Mouse (Mus musculus): ENCODE measurements around the gene Fut11. TPM values are rescaled to one million over a fixed set of nuclear protein-coding genes. Genes with fewer than 3 reads are reported as not detected.
"Not testable (repeated sequence)": the region's sequence is repeated elsewhere in the genome, so short reads cannot be mapped to it uniquely, and the experiment has no call there.

Fut11 gene
- polyA plus RNA-seq, 1 experiment from 2014 or later: 5.4 TPM

DNA sequence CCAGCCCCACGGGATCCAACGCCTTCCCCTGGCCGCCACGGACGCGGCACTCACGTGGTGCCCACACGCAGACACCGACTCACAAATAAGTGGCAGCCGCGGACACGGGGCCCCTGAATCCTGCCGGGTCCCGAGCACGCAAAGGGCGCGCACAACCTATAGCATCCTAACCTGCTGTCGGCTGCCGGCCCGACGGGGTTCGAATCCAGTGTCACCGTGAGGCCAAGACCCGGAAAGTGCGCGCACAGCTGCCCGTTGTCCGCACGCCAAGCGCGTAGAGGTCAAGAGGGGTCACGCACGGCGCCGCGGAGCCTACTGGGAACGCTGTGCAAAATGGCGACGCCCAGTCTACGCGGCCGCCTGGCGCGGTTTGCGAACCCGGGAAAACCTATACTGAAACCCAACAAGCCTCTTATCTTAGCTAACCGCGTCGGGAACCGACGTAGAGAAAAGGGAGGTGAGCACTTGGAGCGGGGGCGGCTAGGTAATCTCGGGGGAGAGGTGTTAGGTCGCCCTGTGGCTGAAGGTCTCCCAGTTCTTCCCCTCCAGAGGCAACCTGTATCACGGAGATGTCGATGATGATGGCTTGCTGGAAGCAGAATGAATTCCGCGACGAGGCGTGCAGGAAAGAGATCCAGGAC is 8.1 kb downstream of the Fut11 start, which contains the start of gene Chchd1:
Gene Chchd1, plus strand, starts transcription at position 266 of the 641 bp plus-strand sequence.
- peak; percentile 81 for ATAC-seq (ENCODE audit: low read depth)
- Histone ChIP-seq H3K27ac (ENCODE audit: low read length) (peak within 1 kb of the TSS; percentile 95), H3K4me1 (ENCODE audit: control insufficient read depth, low read depth, low read length) (peaks cover 32% of the 10 kb centered on the region), H3K27me3 (ENCODE audit: control insufficient read depth, insufficient read depth, low read depth, low read length) (no peaks in the 10 kb centered on the region), H3K4me3 (ENCODE audit: low read depth, low read length) (peak within 1 kb of the TSS; percentile 94), H3K9me3 (replicated peaks; ENCODE audit: control insufficient read depth, low read length) (no peaks in the 10 kb centered on the region), H3K36me3 (ENCODE audit: control insufficient read depth, insufficient read depth) (no peaks in the 10 kb centered on the region), H3K9ac (ENCODE audit: low read depth, low read length) (peak within 1 kb of the TSS; percentile 89), H3K4me2 (ENCODE audit: low read depth, low read length) (peak within 1 kb of the TSS; percentile 78)
- WGBS (ENCODE audit: insufficient replicate concordance): under 1% methylated on average over 61 of the region's 61 CpGs

DNA sequence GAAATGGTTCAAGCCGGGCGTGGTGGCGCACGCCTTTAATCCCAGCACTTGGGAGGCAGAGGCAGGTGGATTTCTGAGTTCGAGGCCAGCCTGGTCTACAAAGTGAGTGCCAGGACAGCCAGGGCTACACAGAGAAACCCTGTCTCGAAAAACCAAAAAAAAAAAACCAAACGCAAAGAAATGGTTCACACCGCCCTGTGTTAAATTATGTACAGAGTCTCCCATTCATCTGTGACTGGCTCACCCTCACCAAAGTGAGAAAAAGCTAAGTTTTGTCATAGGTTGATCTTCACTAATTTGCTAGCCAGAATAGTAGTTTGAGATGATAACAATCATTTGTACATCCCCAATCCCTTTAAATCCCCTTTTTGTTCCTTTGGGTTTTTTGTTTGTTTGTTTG is 8.7 kb downstream of the Fut11 start:
- peak overlapping the region; percentile 94 for H3K4me3 ChIP-seq (ENCODE audit: low read depth, low read length)
- not testable (repeated sequence) for H3K9me3 ChIP-seq (replicated peaks; ENCODE audit: control insufficient read depth, low read length); ATAC-seq (ENCODE audit: low read depth); H3K36me3 ChIP-seq (ENCODE audit: control insufficient read depth, insufficient read depth); H3K27me3 ChIP-seq (ENCODE audit: control insufficient read depth, insufficient read depth, low read depth, low read length)
- H3K4me1 ChIP-seq (ENCODE audit: control insufficient read depth, low read depth, low read length): peaks cover 28% of the 10 kb centered on the region
- 9% methylated on average over 8 of the region's 8 CpGs for WGBS (ENCODE audit: insufficient replicate concordance)
- H3K27ac ChIP-seq (ENCODE audit: low read length): peak overlapping the region; percentile 95
- H3K9ac ChIP-seq (ENCODE audit: low read depth, low read length): peak overlapping the region; percentile 89
- peak overlapping the region; percentile 78 for H3K4me2 ChIP-seq (ENCODE audit: low read depth, low read length)

DNA sequence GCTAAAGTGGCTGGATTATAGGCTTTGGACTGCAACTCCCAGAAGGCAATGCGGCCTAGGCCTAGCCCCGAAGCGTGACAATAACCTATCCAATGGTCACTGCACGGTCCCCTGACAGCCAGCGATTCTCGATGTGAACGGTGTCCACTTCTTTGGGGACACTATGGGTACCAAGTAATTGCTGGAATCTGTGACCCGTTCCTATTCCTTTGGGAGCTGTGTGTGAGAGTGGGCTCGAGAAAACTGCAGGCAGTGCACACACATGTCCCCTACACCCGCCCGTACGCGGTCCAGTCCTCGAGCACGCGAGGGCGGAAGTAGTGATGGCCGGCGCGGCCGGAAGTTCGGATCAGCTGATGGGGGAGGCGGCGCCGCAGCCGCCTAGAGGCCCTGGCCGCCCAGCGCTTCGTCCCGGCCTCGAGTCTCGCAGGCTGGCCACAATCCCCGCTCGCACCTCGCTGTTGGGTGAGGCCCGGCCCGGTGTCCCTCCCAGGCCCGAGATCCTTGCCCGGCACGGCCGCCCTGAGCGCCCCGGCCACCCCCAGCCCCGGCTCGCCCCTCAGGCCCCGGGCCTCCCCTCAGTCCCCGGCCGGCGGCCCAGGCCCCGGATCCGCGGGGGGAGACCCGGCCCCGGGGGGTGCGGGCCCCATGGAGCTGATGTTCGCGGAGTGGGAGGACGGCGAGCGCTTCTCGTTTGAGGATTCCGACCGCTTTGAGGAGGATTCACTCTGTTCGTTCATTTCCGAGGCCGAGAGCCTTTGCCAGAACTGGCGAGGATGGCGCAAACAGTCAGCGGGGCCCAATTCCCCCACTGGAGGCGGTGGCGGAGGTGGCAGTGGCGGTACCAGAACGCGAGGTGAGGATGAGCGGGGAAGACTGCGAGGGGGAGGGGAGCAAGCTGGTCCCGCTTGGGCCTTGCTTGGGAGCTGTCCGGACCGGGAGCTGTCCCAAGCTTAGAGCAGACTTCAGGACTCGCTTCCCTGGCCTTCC is 12.7 kb downstream of the Fut11 start, which contains the start of gene Zswim8:
Gene Zswim8, plus strand, starts transcription at position 352 of the 990 bp plus-strand sequence.
- H3K4me1 ChIP-seq (ENCODE audit: control insufficient read depth, low read depth, low read length): peaks cover 21% of the 10 kb centered on the region
- peak within 1 kb of the TSS; percentile 87 for H3K4me3 ChIP-seq (ENCODE audit: low read depth, low read length)
- ATAC-seq (ENCODE audit: low read depth): peak; percentile 89
- peak within 1 kb of the TSS; percentile 83 for H3K27ac ChIP-seq (ENCODE audit: low read length)
- 1% methylated on average over 80 of the region's 80 CpGs for WGBS (ENCODE audit: insufficient replicate concordance)
- H3K27me3 ChIP-seq (ENCODE audit: control insufficient read depth, insufficient read depth, low read depth, low read length): no peaks in the 10 kb centered on the region
- no peaks in the 10 kb centered on the region; the same call in 1 of the 2 replicates for H3K36me3 ChIP-seq (ENCODE audit: control insufficient read depth, insufficient read depth)
- peak within 1 kb of the TSS; percentile 92 for H3K9ac ChIP-seq (ENCODE audit: low read depth, low read length)
- H3K4me2 ChIP-seq (ENCODE audit: low read depth, low read length): peak within 1 kb of the TSS; percentile 90
- no peaks in the 10 kb centered on the region for H3K9me3 ChIP-seq (replicated peaks; ENCODE audit: control insufficient read depth, low read length)

DNA sequence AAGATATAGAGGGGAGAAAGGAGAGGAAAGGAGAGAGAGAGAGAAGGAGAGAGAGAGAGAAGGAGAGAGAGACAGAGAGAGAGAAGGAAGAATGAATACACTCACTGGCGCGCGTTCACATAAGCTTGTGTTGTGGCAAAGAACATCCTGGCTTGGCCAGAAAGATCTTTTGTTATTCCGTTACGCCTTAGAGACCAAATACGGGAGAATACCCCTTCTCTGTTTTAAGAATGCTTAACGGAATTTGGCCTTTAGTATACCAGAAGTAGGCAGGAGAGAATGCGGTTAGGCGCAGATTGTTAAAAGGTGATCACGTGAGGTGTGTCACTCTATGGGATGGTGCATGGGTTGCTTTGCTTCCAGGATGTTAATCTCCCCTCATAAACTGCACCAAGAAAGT is 13.5 kb downstream of the Fut11 start:
- Histone ChIP-seq H3K4me2 (ENCODE audit: low read depth, low read length) (peak overlapping the region; percentile 90), H3K4me1 (ENCODE audit: control insufficient read depth, low read depth, low read length) (peaks cover 21% of the 10 kb centered on the region), H3K27ac (ENCODE audit: low read length) (no peak overlapping the region; the same call in 1 of the 2 replicates), H3K9me3 (replicated peaks; ENCODE audit: control insufficient read depth, low read length) (no peaks in the 10 kb centered on the region), H3K27me3 (ENCODE audit: control insufficient read depth, insufficient read depth, low read depth, low read length) (no peaks in the 10 kb centered on the region), H3K9ac (ENCODE audit: low read depth, low read length) (peak overlapping the region; percentile 92), H3K36me3 (ENCODE audit: control insufficient read depth, insufficient read depth) (peaks cover 4% of the 10 kb centered on the region), H3K4me3 (ENCODE audit: low read depth, low read length) (peak overlapping the region; percentile 87)
- ATAC-seq (ENCODE audit: low read depth): no peak
- WGBS (ENCODE audit: insufficient replicate concordance): 19% methylated on average over 10 of the region's 10 CpGs

DNA sequence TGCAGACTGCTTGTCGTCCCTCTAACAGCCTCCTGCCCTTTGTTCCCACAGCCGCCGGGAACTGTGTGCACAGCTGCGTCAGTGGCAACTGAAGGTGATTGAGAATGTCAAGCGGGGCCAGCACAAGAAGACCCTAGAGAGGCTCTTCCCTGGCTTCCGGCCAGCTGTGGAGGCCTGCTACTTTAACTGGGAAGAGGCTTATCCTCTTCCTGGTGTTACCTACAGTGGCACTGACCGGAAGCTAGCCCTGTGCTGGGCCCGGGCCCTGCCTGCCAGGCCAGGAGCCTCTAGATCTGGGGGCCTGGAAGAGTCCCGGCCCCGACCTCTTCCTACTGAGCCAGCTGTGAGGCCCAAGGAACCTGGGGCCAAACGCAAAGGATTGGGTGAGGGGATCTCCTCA is 19.1 kb downstream of the Fut11 start:
- no peaks in the 10 kb centered on the region for H3K9me3 ChIP-seq (replicated peaks; ENCODE audit: control insufficient read depth, low read length)
- H3K9ac ChIP-seq (ENCODE audit: low read depth, low read length): no peak overlapping the region
- H3K4me2 ChIP-seq (ENCODE audit: low read depth, low read length): no peak overlapping the region
- peaks cover 7% of the 10 kb centered on the region for H3K4me1 ChIP-seq (ENCODE audit: control insufficient read depth, low read depth, low read length)
- H3K36me3 ChIP-seq (ENCODE audit: control insufficient read depth, insufficient read depth): peaks cover 24% of the 10 kb centered on the region
- no peak overlapping the region for H3K27ac ChIP-seq (ENCODE audit: low read length)
- H3K4me3 ChIP-seq (ENCODE audit: low read depth, low read length): no peak overlapping the region
- no peak for ATAC-seq (ENCODE audit: low read depth)
- H3K27me3 ChIP-seq (ENCODE audit: control insufficient read depth, insufficient read depth, low read depth, low read length): no peaks in the 10 kb centered on the region
- WGBS (ENCODE audit: insufficient replicate concordance): 63% methylated on average over 11 of the region's 11 CpGs

DNA sequence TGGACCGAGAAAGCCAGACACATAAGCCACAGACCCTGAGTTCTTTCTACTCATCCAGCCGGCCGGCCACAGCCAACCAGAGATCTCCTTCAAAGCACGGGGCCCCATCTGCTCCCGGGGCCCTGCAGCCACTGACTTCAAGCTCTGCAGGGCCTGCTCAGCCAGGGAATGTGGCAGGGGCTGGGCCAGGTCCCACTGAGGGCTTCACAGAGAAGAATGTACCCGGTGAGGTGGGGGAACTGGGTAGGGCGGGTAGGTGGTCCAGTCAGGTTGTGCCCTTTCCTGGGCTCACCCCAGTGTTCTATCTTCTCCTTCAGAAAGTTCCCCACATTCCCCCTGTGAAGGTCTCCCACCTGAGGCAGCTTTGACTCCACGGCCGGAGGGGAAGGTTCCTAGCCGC is 23.7 kb downstream of the Fut11 start:
- Histone ChIP-seq H3K27me3 (ENCODE audit: control insufficient read depth, insufficient read depth, low read depth, low read length) (no peaks in the 10 kb centered on the region), H3K9me3 (replicated peaks; ENCODE audit: control insufficient read depth, low read length) (no peaks in the 10 kb centered on the region), H3K4me1 (ENCODE audit: control insufficient read depth, low read depth, low read length) (peaks cover 3% of the 10 kb centered on the region; the same call in 1 of the 2 replicates), H3K9ac (ENCODE audit: low read depth, low read length) (no peak overlapping the region), H3K36me3 (ENCODE audit: control insufficient read depth, insufficient read depth) (peaks cover 41% of the 10 kb centered on the region), H3K27ac (ENCODE audit: low read length) (no peak overlapping the region), H3K4me3 (ENCODE audit: low read depth, low read length) (no peak overlapping the region), H3K4me2 (ENCODE audit: low read depth, low read length) (no peak overlapping the region)
- WGBS (ENCODE audit: insufficient replicate concordance): 78% methylated on average over 10 of the region's 10 CpGs
- no peak for ATAC-seq (ENCODE audit: low read depth)

DNA sequence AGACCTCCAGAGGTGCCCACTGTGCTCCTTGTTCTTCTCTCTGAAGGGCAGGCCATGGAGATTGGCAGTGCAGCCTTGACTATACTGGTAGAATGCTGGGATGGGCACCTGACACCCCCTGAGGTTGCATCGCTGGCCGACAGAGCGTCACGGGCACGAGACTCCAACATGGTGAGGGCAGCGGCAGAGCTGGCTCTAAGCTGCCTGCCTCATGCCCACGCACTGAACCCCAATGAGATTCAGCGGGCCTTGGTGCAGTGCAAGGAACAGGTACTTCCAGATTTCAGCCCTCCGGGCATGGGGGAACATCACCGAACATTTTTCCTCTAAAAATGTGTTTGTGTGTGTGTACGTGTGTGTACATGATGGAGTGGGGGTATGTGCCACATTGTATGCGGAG is 25.0 kb downstream of the Fut11 start:
- H3K27me3 ChIP-seq (ENCODE audit: control insufficient read depth, insufficient read depth, low read depth, low read length): no peaks in the 10 kb centered on the region
- ATAC-seq (ENCODE audit: low read depth): no peak
- no peak overlapping the region for H3K4me3 ChIP-seq (ENCODE audit: low read depth, low read length)
- 85% methylated on average over 12 of the region's 12 CpGs for WGBS (ENCODE audit: insufficient replicate concordance)
- H3K9me3 ChIP-seq (replicated peaks; ENCODE audit: control insufficient read depth, low read length): no peaks in the 10 kb centered on the region
- peaks cover 44% of the 10 kb centered on the region for H3K36me3 ChIP-seq (ENCODE audit: control insufficient read depth, insufficient read depth)
- no peak overlapping the region for H3K27ac ChIP-seq (ENCODE audit: low read length)
- no peak overlapping the region for H3K9ac ChIP-seq (ENCODE audit: low read depth, low read length)
- H3K4me1 ChIP-seq (ENCODE audit: control insufficient read depth, low read depth, low read length): peaks cover 2% of the 10 kb centered on the region; the same call in 1 of the 2 replicates
- H3K4me2 ChIP-seq (ENCODE audit: low read depth, low read length): no peak overlapping the region

DNA sequence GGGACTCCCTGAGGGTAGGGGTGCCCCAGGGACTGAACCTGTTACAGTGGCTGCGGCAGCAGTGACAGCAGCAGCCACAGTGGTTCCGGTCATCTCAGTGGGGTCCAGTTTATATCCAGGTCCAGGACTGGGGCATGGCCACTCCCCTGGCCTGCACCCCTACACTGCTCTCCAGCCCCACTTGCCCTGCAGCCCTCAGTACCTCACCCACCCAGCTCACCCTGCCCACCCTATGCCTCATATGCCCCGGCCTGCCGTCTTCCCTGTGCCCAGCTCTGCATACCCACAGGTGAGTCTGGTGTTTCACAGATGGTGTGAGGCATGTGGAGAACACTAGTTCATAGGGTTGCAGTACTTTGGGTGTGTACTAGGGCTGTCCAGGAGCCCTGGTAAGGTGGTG is 26.6 kb downstream of the Fut11 start:
- Histone ChIP-seq H3K4me2 (ENCODE audit: low read depth, low read length) (no peak overlapping the region), H3K4me3 (ENCODE audit: low read depth, low read length) (no peak overlapping the region), H3K9ac (ENCODE audit: low read depth, low read length) (no peak overlapping the region), H3K9me3 (replicated peaks; ENCODE audit: control insufficient read depth, low read length) (no peaks in the 10 kb centered on the region), H3K4me1 (ENCODE audit: control insufficient read depth, low read depth, low read length) (peaks cover 13% of the 10 kb centered on the region), H3K36me3 (ENCODE audit: control insufficient read depth, insufficient read depth) (peaks cover 50% of the 10 kb centered on the region), H3K27me3 (ENCODE audit: control insufficient read depth, insufficient read depth, low read depth, low read length) (no peaks in the 10 kb centered on the region), H3K27ac (ENCODE audit: low read length) (no peak overlapping the region)
- 76% methylated on average over 4 of the region's 4 CpGs for WGBS (ENCODE audit: insufficient replicate concordance)
- ATAC-seq (ENCODE audit: low read depth): no peak
